Mouse (Mus musculus): ENCODE measurements around the gene 1700109H08Rik. TPM values are rescaled to one million over a fixed set of nuclear protein-coding genes. Genes with fewer than 3 reads are reported as not detected.

Gene 1700109H08Rik
- 5.6 and 6.0 TPM in 2 replicates for polyA plus RNA-seq (2012; rRNA removed)

GRCm38 (mm10) chr5:3571266-3571665, at the start of gene 1700109H08Rik:
TSS of gene 1700109H08Rik (plus strand) at chr5:3571566.

DNA sequence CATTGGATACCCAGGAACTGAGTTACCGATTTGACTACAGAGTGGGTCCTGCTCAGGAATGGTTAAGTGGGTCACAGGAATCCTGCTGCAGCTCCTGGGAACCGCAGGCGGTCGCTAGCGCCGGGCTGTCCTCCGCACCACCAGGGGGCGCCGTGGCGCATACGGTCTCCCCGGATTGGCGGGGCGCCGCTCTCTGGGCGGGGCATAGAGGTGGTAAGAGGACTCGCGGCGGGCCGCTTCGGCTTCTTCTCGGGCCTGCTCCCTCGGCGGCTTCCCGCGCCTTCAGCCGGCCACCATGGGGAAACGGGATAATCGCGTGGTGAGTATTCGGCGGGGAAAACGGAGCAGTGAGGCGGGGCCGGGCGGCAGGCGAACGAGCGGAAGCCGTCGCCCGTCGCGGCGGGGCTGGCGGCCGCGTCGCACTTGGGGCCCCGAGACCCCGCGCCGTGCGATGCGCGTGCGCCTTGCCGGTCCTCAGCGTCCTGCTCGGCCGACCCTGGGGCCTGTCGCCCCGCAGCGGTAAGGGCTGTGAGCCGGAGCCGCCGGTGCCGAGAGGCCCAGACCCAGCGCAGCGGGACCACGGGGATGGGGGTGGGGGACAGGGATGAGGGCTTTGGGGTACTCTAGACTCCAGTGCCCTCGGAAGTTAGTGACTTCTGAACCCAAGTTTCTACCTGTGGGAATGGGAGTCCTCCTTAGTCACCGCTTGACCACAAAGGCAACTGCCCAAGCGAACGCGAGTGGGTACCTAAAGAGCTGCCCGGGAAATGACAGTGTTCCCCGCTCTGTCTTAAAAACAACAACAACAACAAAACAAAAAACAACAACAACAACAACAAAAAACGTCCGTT, 27.5 kb upstream of the 1700109H08Rik start, which contains the start of gene Fam133b:
TSS of gene Fam133b (plus strand) at position 205 of the 851 bp plus-strand sequence.

DNA sequence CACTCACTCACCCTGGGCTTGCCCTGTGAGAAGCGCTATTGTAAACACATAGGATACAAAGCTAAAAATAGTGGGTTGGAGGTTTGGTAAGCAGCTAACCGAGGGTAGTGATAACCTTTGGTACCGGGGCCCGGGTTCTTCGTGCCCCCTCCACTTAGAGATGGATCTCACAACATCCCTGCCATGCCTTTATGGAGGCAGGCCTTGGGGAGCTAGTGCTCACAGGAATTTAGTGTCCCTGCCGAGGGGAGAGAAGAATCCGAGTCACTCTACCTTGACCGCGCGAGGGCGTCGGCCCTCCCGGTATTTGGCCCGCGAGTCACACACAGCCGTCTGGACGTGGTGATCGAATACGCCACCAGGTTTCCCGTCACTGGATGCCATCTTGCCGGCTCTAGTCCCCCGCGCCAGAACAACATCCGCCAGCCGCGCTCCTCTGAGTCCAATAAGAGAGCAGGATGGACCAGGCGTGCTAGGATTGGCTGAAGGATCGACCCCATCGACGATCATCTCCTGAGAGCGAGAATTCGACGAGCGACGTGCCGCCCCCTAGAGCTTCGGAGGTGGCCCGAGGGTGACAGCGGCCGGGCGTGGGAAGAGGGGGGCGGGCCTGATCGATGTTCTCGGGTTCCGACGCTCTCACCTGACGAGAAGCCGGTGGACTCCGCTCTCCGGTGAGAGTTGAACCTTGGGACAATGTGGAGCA, 24.5 kb downstream of the 1700109H08Rik start, which contains the start of gene Pex1:
TSS of gene Pex1 (plus strand) at position 374 of the 706 bp plus-strand sequence.

GRCm38 (mm10) chr5:3596399-3596766, 25.0 kb downstream of the 1700109H08Rik start, which contains the start of gene Rbm48:
TSS of gene Rbm48 (minus strand) at chr5:3596585.

Other genes with a start within 250 kb of the 1700109H08Rik start
- gene Cdk6, start 230.1 kb upstream of the 1700109H08Rik start, polyA plus RNA-seq (2012; rRNA removed): 9.5 and 10.4 TPM in 2 replicates
- 30.5 and 32.9 TPM in 2 replicates for gene Fam133b, start 27.7 kb upstream of the 1700109H08Rik start, polyA plus RNA-seq (2012; rRNA removed)
- 25.2 and 27.0 TPM in 2 replicates for gene Pex1, start 24.5 kb downstream of the 1700109H08Rik start, polyA plus RNA-seq (2012; rRNA removed)
- 10.8 and 11.8 TPM in 2 replicates for gene Rbm48, start 25.0 kb downstream of the 1700109H08Rik start, polyA plus RNA-seq (2012; rRNA removed)
- not detected in 2 replicates for gene Tmbim7, start 79.6 kb downstream of the 1700109H08Rik start, polyA plus RNA-seq (2012; rRNA removed)
- 66.9 and 78.6 TPM in 2 replicates for gene Gatad1, start 85.6 kb downstream of the 1700109H08Rik start, polyA plus RNA-seq (2012; rRNA removed)
- 19.5 and 20.5 TPM in 2 replicates for gene Ankib1, start 231.4 kb downstream of the 1700109H08Rik start, polyA plus RNA-seq (2012; rRNA removed)
- gene Krit1, start 231.6 kb downstream of the 1700109H08Rik start, polyA plus RNA-seq (2012; rRNA removed): 47.3 and 56.5 TPM in 2 replicates

Data from central nervous system, embryonic 14 days (tissue).